Mouse (Mus musculus): ENCODE measurements around the gene Jtb. TPM values are rescaled to one million over a fixed set of nuclear protein-coding genes. Genes with fewer than 3 reads are reported as not detected.

The Jtb gene
- polyA plus RNA-seq (2015; fragmentation: Nextera tagmentation; extraction: Ambion mirVana) = 169 and 171 TPM in 2 replicates

- DNase-seq (ENCODE audit: low spot score) = peak; percentile 94
Measured at GRCm38 (mm10) chr3:90231507-90232333, at the start of gene Jtb. Gene Jtb (plus strand): TSS chr3:90231597.

DNA sequence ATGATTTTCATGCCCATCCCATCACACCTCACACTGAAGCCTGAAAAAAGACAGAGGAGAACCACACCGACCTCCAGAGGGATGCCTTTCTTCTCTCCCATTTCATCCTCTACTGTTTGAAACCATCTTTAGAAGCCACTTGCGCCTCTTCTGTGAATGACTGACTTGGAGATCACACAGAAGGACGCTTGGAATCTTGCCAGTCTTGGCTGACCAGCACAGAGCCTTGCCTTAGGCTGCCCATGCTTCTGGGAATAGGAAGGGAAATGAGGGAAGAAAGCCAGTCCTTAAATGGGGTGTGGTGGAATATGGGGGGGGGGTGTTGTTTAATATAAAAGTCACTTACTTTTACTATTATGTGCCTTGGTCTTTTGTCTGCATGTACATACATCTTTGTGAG, 47.8 kb upstream of the Jtb start:
- DNase-seq (ENCODE audit: low spot score) = no peak

- no peak for DNase-seq (ENCODE audit: low spot score)
Measured at GRCm38 (mm10) chr3:90190859-90191510, 40.4 kb upstream of the Jtb start.

GRCm38 (mm10) chr3:90194759-90195158, 36.6 kb upstream of the Jtb start:
- DNase-seq (ENCODE audit: low spot score) = no peak

GRCm38 (mm10) chr3:90195644-90196043, 35.8 kb upstream of the Jtb start:
- DNase-seq (ENCODE audit: low spot score) = no peak

DNA sequence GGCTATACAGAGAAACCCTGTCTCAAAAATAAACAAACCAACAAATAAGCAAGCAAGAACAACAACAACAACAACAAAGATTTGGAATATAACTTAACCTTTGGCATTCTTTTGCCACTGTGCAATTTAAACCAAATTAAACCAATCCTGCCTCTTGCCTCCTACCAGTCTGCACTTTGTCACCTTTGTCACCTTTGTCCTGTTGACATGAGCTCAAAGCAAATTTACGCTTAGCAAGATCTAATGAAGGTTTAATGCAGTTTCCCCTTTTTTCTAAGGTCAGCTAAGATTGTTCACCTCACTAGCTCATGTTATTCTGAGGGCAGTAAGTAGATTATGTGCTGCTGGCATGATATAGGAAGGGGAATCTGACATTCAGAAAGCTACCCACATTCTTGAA, 33.8 kb upstream of the Jtb start:
- DNase-seq (ENCODE audit: low spot score) = no peak

DNA sequence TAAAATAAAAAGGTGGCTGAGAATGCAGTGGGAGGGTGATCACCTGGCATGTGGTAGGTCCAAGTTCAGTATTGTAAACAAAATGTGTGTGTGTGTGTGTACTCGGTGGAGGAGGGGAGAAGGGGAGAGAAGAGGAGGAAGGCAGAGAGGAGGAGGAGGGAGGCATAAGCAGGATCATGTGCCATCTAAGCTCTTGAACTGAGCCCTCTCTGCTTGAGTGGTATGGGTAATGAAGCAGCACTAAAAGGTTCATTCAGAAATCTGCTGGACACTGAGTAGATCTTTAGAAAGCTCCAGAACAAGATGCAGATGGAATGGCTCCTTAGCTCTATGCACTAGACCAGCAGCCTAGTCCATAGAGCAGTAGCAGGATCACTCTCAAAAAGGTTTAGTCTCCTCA, 28.5 kb upstream of the Jtb start:
- DNase-seq (ENCODE audit: low spot score) = no peak

DNA sequence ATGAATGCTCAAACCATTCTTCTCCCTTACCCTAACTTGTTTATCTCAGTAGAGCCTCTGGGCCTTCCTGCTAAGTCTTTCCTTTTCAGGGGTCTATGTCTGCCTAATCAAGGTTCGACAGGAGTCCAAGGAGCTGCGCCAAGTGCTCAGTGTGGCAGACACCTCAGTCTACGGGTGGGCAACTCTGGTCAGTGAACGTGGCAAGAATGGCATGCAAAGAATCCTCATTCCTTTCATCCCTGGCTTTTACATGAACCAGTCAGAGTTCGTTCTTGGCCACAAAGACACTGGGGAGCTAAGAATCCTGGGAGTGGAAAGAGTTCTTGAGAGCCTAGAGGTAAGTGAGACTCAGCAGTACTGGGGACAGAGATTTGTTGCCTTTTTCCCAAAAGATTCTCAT, 27.8 kb upstream of the Jtb start:
- DNase-seq (ENCODE audit: low spot score) = no peak

- no peak for DNase-seq (ENCODE audit: low spot score)
Measured at GRCm38 (mm10) chr3:90204582-90204981, 26.8 kb upstream of the Jtb start.

DNA sequence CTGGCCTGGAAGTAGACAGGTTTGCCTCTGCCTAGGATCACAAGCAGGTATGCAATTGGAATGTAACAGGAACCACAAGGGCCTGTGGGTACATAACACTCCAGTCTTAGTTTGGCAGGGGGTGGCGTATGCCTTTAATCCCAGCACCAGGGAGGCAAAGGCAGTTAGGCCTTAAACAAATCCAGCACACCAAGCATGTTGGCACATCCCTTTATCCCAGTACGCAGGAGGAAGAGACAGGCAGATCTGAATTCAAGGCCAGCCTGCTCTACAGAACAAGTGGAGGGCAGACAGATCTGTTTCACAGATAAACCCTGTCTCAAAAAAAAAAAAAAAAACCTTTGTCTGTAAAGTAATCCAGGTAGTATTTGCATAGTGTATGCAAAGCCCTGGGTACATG, 22.7 kb upstream of the Jtb start:
- no peak for DNase-seq (ENCODE audit: low spot score)

DNA sequence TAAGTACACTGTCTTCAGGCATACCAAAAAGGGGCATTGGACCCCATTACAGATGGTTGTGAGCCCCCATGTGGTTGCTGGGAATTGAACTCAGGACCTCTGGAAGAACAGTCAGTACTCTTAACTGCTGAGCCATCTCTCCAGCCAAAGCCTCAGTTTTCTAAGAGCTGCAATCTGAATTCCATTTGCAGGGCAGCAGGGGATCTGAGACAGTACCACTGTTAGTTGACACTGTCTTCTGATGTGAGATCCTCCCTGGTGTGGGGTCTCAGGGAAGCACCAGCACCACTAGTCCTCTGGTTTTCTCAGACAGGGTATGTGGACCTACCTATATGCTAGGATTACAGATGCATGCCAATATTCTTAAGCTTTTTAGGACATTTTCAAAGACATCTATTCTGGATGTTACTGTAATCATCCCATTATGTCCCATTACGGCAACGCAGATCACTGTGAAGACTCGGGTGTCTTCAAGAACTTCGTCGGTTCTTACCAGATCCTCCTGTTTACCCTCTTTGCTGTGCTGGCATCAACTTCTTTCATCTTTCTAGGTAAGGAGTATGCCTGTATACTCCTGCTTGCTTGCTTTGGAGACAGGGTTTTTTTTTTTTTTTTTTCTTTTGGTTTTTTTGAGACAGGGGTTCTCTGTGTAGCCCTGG, 21.4 kb upstream of the Jtb start:
- no peak for DNase-seq (ENCODE audit: low spot score)

DNA sequence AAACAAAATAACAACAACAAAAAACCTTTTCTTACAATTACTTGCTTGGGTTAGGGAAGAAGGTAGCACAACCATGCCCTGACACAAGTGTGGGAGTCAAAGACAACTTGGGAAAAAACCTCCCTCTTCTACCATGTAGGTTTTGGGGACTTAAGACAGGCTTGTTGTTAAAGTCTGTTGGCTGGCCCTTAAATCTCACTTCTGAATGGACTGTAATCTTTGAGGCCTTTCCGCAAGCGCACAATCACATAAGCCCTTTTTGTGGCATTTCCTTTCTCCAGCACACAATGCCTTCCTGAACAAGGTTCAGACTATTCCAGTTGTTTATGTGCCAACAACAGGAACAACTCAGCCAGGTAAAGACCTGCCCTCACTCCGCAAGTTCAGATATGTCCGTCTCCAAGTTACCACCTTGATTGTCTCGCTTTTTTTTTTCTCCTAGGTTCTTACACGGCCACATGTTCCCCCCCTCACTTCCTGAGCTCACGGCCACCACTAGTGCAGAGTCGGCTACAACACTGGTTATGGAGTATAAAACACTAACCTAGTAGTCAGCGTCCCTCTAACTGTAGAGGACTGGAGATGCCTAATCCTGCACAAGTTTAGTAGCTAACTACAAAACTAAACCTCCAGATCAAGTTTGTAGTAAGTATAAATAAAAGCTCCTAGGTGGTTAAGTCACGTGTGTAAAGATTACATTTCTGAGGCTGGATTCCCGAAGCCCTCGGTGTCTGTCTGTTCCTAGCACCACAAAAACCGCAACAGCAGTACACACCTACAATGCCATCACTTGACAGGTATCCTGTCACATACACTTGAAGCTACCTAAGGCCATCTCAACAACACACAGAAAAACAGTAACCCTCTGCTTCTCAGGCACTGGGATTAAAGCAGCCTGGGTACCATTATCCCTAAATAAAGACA, 19.7 kb upstream of the Jtb start:
- DNase-seq (ENCODE audit: low spot score) = no peak

GRCm38 (mm10) chr3:90212723-90213122, 18.7 kb upstream of the Jtb start:
- no peak for DNase-seq (ENCODE audit: low spot score)

DNA sequence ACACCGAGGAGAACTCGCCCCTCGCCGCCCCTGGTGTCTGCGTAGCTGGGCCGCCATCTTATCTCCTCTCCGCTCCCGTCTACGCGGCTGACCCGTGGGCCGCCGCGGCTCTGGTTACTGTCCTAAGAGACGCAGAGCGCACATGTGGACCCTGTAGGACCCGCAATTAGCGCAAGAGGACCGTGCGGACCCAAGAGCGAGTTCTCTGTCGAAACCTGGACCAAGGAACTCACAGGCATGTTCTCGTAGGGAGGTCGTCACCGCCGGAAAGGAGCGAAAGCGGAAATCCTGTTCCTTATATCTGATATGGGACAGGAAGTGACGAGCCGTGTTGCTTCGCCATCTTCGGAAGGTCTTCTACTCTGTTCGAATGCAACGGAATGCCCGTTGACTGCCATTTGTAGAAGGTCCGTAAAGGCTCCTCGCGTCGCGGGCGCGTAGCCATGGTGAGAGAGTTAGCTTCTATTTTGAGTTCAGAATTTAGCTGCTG, 18.0 kb upstream of the Jtb start, which contains the start of the genes Rps27 and Rab13:
Gene Rps27 (minus strand): TSS at position 275 of the 490 bp plus-strand sequence.
Gene Rab13 (plus strand): TSS at position 319 of the 490 bp plus-strand sequence.
- peak; percentile 95 for DNase-seq (ENCODE audit: low spot score)

DNA sequence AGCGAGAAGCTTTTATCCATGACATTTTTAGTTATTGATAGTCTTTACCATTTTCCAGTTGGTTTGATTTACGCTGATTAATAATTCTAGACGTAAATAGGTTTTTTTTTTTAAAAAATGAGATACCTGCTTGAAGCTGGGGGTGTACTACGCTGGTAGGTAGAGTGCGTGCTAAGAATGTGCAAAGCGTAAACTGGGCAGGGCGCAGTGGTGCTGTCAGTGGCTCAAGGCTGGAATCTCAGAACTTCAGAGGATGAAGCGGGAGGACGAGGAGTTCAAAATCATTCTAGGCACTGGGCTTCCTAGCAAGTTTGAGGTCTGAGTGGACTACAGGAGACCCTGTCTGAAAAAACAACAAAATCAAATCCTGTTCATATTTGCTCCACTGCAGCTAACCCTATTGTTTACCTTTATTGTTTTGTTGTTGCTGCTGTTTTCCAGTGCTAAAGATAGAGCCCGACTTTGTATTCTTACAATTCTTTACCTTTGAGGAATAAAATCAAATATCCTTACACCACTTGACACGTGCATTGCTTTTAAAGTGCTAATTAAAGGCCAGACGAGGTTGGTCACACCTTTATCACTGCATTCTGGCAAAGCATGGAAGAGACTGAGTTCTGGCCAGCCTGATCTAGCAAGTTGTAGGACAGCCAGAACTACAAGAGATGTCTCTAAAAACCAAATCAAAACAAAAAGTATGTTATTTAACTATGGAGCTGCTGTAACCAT, 17.3 kb upstream of the Jtb start:
- DNase-seq (ENCODE audit: low spot score) = no peak

DNA sequence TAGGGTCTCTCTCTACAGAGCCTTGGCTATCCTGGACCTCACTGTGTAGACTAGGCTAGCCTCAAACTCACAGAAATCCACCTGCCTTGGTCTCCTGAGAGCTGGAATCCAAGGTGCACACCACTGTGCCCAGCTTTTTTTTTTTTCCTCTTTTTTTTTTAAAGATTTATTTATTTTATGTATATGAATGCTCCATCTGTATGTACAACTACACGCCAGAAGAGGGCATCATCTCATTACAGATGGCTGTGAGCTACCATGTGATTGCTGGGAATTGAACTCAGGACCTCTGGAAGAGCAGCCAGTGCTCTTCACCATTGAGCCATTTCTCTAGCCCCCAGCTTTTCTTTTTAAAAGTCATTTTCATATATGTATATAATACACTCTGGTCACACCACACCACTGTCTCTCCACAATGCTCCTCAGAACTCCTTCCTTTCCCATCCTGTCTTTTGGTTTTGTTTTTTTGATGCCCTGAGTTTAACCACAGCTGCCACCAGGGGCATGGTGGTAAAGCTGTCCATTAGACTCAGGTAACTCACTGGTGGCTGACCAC, 15.5 kb upstream of the Jtb start:
- DNase-seq (ENCODE audit: low spot score) = no peak

DNA sequence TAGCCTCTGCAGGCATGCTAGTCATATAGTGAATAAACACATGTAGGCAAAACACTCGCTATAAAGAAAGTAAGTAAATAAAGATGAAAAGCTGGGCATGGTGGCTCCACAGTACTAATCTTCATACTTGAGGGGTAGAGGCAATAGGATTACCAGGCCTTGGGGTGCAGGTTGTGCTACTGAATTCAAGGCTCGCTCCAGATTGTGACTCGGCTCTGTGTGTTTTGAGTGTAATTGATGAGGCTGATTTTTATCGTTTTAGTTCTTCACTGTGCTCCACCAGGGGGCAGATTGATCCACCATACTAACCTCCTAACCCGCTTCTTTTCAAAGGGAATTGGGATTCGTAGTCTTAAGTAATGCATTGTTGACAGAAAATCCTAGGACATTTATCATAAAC, 11.3 kb upstream of the Jtb start:
- peak; percentile 61 for DNase-seq (ENCODE audit: low spot score)

DNA sequence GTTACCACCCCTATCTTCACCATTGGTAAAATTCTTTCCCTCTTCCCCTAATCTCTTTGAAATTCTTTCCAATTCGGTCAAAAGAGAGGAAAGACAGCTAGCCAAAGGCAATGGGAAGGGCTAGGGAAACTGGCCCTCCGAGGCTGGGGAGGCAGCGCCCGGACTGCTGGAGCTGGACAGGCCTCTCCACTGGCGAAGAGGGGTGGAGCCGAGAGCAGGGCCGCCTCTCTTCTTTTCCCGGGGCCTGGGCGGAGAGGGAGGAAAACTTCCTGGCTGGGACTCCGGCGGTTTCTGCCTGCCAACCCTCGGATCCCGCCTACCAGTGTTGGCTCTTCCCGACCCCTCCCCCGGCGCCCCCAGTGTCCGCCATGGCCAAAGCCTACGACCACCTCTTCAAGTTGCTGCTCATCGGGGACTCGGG, 10.9 kb upstream of the Jtb start:
- DNase-seq (ENCODE audit: low spot score) = no peak

DNA sequence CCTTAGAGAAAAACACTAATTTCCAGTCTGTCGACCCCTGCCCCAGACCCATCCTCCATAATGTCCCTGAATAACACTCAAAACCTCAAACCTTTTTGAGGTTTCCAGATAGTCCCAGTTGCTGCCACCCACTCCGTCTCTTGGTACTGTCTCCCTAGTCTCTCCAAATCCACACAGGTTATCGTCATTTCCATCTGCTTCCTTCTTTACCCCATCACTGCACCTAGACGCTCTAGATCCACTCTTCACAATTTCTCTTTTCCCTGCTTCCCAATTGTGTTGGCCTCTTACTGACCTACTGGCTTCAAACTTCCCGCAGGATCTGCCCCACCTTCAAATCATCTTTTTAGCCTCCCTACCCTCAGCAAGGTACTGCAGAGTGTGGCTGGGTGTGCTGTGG, 10.3 kb upstream of the Jtb start:
- DNase-seq (ENCODE audit: low spot score) = no peak

DNA sequence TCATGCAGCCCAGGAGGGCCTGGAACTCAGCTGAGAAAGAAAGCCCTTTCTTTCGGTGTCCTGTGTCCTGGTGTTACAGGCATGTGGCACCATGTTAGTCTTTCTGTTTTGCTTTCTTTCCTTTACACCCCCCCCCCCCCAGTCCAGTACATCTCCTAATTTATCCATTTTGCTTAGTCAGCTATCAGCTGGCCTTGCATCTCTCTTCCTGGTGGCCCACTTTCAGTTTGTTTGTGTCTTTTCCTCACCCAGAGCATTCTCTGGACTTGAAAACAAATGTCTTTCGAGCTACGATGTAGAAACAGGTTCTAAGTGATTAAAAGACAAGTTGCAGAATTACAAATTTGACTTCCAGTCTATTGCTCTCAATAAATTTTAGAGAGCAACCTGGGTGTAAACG, 8.9 kb upstream of the Jtb start:
- DNase-seq (ENCODE audit: low spot score) = no peak
